Mouse (Mus musculus): Measurements from ENCODE around the gene Coasy.

Gene Coasy

GRCm38 (mm10) chr11:101071810-101072428, 10.4 kb upstream of the Coasy start:
- no peak for TF ChIP-seq GATA4 (IDR thresholded peaks at IDR 0.05; ENCODE audit: insufficient replicate concordance, low read length)

- no peak for TF ChIP-seq GATA4 (IDR thresholded peaks at IDR 0.05; ENCODE audit: insufficient replicate concordance, low read length)
Observed at GRCm38 (mm10) chr11:101078121-101078520, 4.2 kb upstream of the Coasy start, which contains the start of gene Hsd17b1. Hsd17b1 (plus strand) TSS chr11:101078411.

GRCm38 (mm10) chr11:101079746-101080145, 2.6 kb upstream of the Coasy start:
- no peak for TF ChIP-seq GATA4 (IDR thresholded peaks at IDR 0.05; ENCODE audit: insufficient replicate concordance, low read length)

- no peak for TF ChIP-seq GATA4 (IDR thresholded peaks at IDR 0.05; ENCODE audit: insufficient replicate concordance, low read length)
Observed at GRCm38 (mm10) chr11:101080421-101080820, 1.9 kb upstream of the Coasy start.

- TF ChIP-seq GATA4 (IDR thresholded peaks at IDR 0.05; ENCODE audit: insufficient replicate concordance, low read length): no peak
Observed at GRCm38 (mm10) chr11:101081659-101082058, 706 bp upstream of the Coasy start.

- TF ChIP-seq GATA4 (IDR thresholded peaks at IDR 0.05; ENCODE audit: insufficient replicate concordance, low read length): no peak
Observed at GRCm38 (mm10) chr11:101083083-101083697, 825 bp downstream of the Coasy start.

- TF ChIP-seq GATA4 (IDR thresholded peaks at IDR 0.05; ENCODE audit: insufficient replicate concordance, low read length): no peak
Observed at GRCm38 (mm10) chr11:101084246-101084645, 1.9 kb downstream of the Coasy start.

GRCm38 (mm10) chr11:101084811-101085210, 2.4 kb downstream of the Coasy start:
- no peak for TF ChIP-seq GATA4 (IDR thresholded peaks at IDR 0.05; ENCODE audit: insufficient replicate concordance, low read length)

GRCm38 (mm10) chr11:101085617-101086322, 3.4 kb downstream of the Coasy start:
- no peak for TF ChIP-seq GATA4 (IDR thresholded peaks at IDR 0.05; ENCODE audit: insufficient replicate concordance, low read length)

- TF ChIP-seq GATA4 (IDR thresholded peaks at IDR 0.05; ENCODE audit: insufficient replicate concordance, low read length): no peak
Observed at GRCm38 (mm10) chr11:101086323-101086674, 3.9 kb downstream of the Coasy start.

- peak; percentile 38; the same call in 1 of the 2 replicates for TF ChIP-seq GATA4 (IDR thresholded peaks at IDR 0.05; ENCODE audit: insufficient replicate concordance, low read length)
Observed at GRCm38 (mm10) chr11:101086756-101087681, 4.7 kb downstream of the Coasy start, which contains the start of gene Mlx. Mlx (plus strand) TSS chr11:101087277.

GRCm38 (mm10) chr11:101087682-101088055, 5.3 kb downstream of the Coasy start:
- no peak for TF ChIP-seq GATA4 (IDR thresholded peaks at IDR 0.05; ENCODE audit: insufficient replicate concordance, low read length)

GRCm38 (mm10) chr11:101089931-101090330, 7.6 kb downstream of the Coasy start:
- no peak for TF ChIP-seq GATA4 (IDR thresholded peaks at IDR 0.05; ENCODE audit: insufficient replicate concordance, low read length)

- TF ChIP-seq GATA4 (IDR thresholded peaks at IDR 0.05; ENCODE audit: insufficient replicate concordance, low read length): no peak
Observed at GRCm38 (mm10) chr11:101094930-101095313, 12.6 kb downstream of the Coasy start.

Data from liver, adult (tissue).